Mouse (Mus musculus): Measurements from ENCODE around the gene Dync1h1. TPM values are rescaled to one million over a fixed set of nuclear protein-coding genes. Genes with fewer than 3 reads are reported as not detected.

Gene Dync1h1
- polyA plus RNA-seq, 1 experiment from 2014 or later: 56.9 TPM

GRCm38 (mm10) chr12:110573635-110574034, 27.6 kb upstream of the Dync1h1 start:
- H3K4me1 ChIP-seq: no peaks in the 10 kb centered on the region
- H3K9me3 ChIP-seq: no peaks in the 10 kb centered on the region
- H3K36me3 ChIP-seq: peaks cover 82% of the 10 kb centered on the region
- no peaks in the 10 kb centered on the region for H3K27me3 ChIP-seq
- ATAC-seq (ENCODE audit: insufficient number of reproducible peaks, insufficient read depth, low FRiP score, low TSS enrichment, low read depth): no peak
- H3K27ac ChIP-seq: no peak overlapping the region
- 81% methylated on average over 8 of the region's 8 CpGs for WGBS
- no peak overlapping the region for H3K4me2 ChIP-seq
- H3K9ac ChIP-seq: no peak overlapping the region
- H3K4me3 ChIP-seq: no peak overlapping the region

GRCm38 (mm10) chr12:110575926-110576325, 25.3 kb upstream of the Dync1h1 start:
- Histone ChIP-seq H3K4me3 (no peak overlapping the region), H3K4me2 (no peak overlapping the region), H3K9ac (no peak overlapping the region), H3K4me1 (no peaks in the 10 kb centered on the region), H3K36me3 (peaks cover 81% of the 10 kb centered on the region), H3K9me3 (no peaks in the 10 kb centered on the region), H3K27ac (no peak overlapping the region), H3K27me3 (no peaks in the 10 kb centered on the region)
- no peak for ATAC-seq (ENCODE audit: insufficient number of reproducible peaks, insufficient read depth, low FRiP score, low TSS enrichment, low read depth)
- 67% methylated on average over 4 of the region's 4 CpGs for WGBS

- Histone ChIP-seq H3K4me3 (no peak overlapping the region), H3K9ac (no peak overlapping the region), H3K36me3 (peaks cover 62% of the 10 kb centered on the region), H3K27me3 (no peaks in the 10 kb centered on the region), H3K9me3 (no peaks in the 10 kb centered on the region), H3K4me2 (no peak overlapping the region), H3K4me1 (no peaks in the 10 kb centered on the region), H3K27ac (no peak overlapping the region)
- no peak for ATAC-seq (ENCODE audit: insufficient number of reproducible peaks, insufficient read depth, low FRiP score, low TSS enrichment, low read depth)
- WGBS: 91% methylated on average over 9 of the region's 9 CpGs
Measured at GRCm38 (mm10) chr12:110578333-110578732, 22.9 kb upstream of the Dync1h1 start.

- Histone ChIP-seq H3K4me3 (no peak overlapping the region), H3K4me2 (no peak overlapping the region), H3K27me3 (no peaks in the 10 kb centered on the region), H3K9ac (no peak overlapping the region), H3K4me1 (peaks cover 15% of the 10 kb centered on the region), H3K9me3 (no peaks in the 10 kb centered on the region), H3K27ac (no peak overlapping the region), H3K36me3 (no peaks in the 10 kb centered on the region)
- no peak for ATAC-seq (ENCODE audit: insufficient number of reproducible peaks, insufficient read depth, low FRiP score, low TSS enrichment, low read depth)
- WGBS: 82% methylated on average over 6 of the region's 6 CpGs
Measured at GRCm38 (mm10) chr12:110588622-110589021, 12.6 kb upstream of the Dync1h1 start.

GRCm38 (mm10) chr12:110590804-110591259, 10.4 kb upstream of the Dync1h1 start:
- H3K4me2 ChIP-seq: peak overlapping the region; percentile 91
- no peak; the same call in 1 of the 2 replicates for ATAC-seq (ENCODE audit: insufficient number of reproducible peaks, insufficient read depth, low FRiP score, low TSS enrichment, low read depth)
- H3K9me3 ChIP-seq: no peaks in the 10 kb centered on the region
- peak overlapping the region; percentile 91 for H3K27ac ChIP-seq
- peaks cover 15% of the 10 kb centered on the region for H3K4me1 ChIP-seq
- peak overlapping the region; percentile 92 for H3K9ac ChIP-seq
- H3K36me3 ChIP-seq: no peaks in the 10 kb centered on the region
- H3K4me3 ChIP-seq: peak overlapping the region; percentile 68
- H3K27me3 ChIP-seq: no peaks in the 10 kb centered on the region
- WGBS: 2% methylated on average over 15 of the region's 15 CpGs

GRCm38 (mm10) chr12:110591260-110591883, 9.9 kb upstream of the Dync1h1 start:
- Histone ChIP-seq H3K27ac (peak overlapping the region; percentile 91), H3K4me3 (peak overlapping the region; percentile 68), H3K9me3 (no peaks in the 10 kb centered on the region), H3K27me3 (no peaks in the 10 kb centered on the region), H3K4me1 (peaks cover 15% of the 10 kb centered on the region), H3K4me2 (peak overlapping the region; percentile 91), H3K36me3 (no peaks in the 10 kb centered on the region), H3K9ac (peak overlapping the region; percentile 92)
- ATAC-seq (ENCODE audit: insufficient number of reproducible peaks, insufficient read depth, low FRiP score, low TSS enrichment, low read depth): peak; percentile 94
- under 1% methylated on average over 56 of the region's 56 CpGs for WGBS

- no peak for ATAC-seq (ENCODE audit: insufficient number of reproducible peaks, insufficient read depth, low FRiP score, low TSS enrichment, low read depth)
- H3K27ac ChIP-seq: no peak overlapping the region
- H3K9me3 ChIP-seq: no peaks in the 10 kb centered on the region
- no peaks in the 10 kb centered on the region for H3K36me3 ChIP-seq
- H3K9ac ChIP-seq: 0 out of 2 replicates have a peak overlapping the region, but pooled peaks have one; percentile 27
- WGBS: 10% methylated on average over 7 of the region's 7 CpGs
- no peaks in the 10 kb centered on the region for H3K27me3 ChIP-seq
- H3K4me3 ChIP-seq: no peak overlapping the region
- no peak overlapping the region for H3K4me2 ChIP-seq
- H3K4me1 ChIP-seq: peaks cover 18% of the 10 kb centered on the region
Measured at GRCm38 (mm10) chr12:110598527-110598926, 2.7 kb upstream of the Dync1h1 start.

- no peak for ATAC-seq (ENCODE audit: insufficient number of reproducible peaks, insufficient read depth, low FRiP score, low TSS enrichment, low read depth)
Measured at GRCm38 (mm10) chr12:110599791-110600190, 1.5 kb upstream of the Dync1h1 start.

GRCm38 (mm10) chr12:110600225-110600991, 844 bp upstream of the Dync1h1 start:
- ATAC-seq (ENCODE audit: insufficient number of reproducible peaks, insufficient read depth, low FRiP score, low TSS enrichment, low read depth): no peak
- Histone ChIP-seq H3K4me1 (peaks cover 24% of the 10 kb centered on the region), H3K27me3 (no peaks in the 10 kb centered on the region), H3K9ac (peak overlapping the region; percentile 99), H3K4me2 (peak overlapping the region; percentile 84), H3K27ac (no peak overlapping the region), H3K9me3 (no peaks in the 10 kb centered on the region), H3K4me3 (peak overlapping the region; percentile 97), H3K36me3 (no peaks in the 10 kb centered on the region)
- WGBS: 52% methylated on average over 13 of the region's 13 CpGs

More at GRCm38 (mm10) chr12:110599791-110600190, 1.5 kb upstream of the Dync1h1 start:
- H3K9me3 ChIP-seq: no peaks in the 10 kb centered on the region
- no peaks in the 10 kb centered on the region for H3K27me3 ChIP-seq
- H3K4me3 ChIP-seq: no peak overlapping the region
- H3K27ac ChIP-seq: no peak overlapping the region
- peaks cover 24% of the 10 kb centered on the region for H3K4me1 ChIP-seq
- 62% methylated on average over 4 of the region's 4 CpGs for WGBS
- no peak overlapping the region for H3K9ac ChIP-seq
- H3K4me2 ChIP-seq: no peak overlapping the region
- H3K36me3 ChIP-seq: no peaks in the 10 kb centered on the region

- Histone ChIP-seq H3K36me3 (peaks cover 8% of the 10 kb centered on the region), H3K9me3 (no peaks in the 10 kb centered on the region), H3K9ac (no peak overlapping the region), H3K4me1 (peaks cover 18% of the 10 kb centered on the region), H3K4me2 (no peak overlapping the region), H3K27ac (no peak overlapping the region), H3K27me3 (no peaks in the 10 kb centered on the region), H3K4me3 (no peak overlapping the region)
- WGBS: 85% methylated on average over 3 of the region's 3 CpGs
- no peak for ATAC-seq (ENCODE audit: insufficient number of reproducible peaks, insufficient read depth, low FRiP score, low TSS enrichment, low read depth)
Measured at GRCm38 (mm10) chr12:110606161-110606560, 4.9 kb downstream of the Dync1h1 start.

- Histone ChIP-seq H3K27ac (no peak overlapping the region), H3K4me1 (peaks cover 18% of the 10 kb centered on the region), H3K36me3 (peaks cover 9% of the 10 kb centered on the region), H3K4me3 (no peak overlapping the region), H3K27me3 (no peaks in the 10 kb centered on the region), H3K9ac (no peak overlapping the region), H3K4me2 (no peak overlapping the region), H3K9me3 (no peaks in the 10 kb centered on the region)
- WGBS: 90% methylated on average over 2 of the region's 2 CpGs
- no peak for ATAC-seq (ENCODE audit: insufficient number of reproducible peaks, insufficient read depth, low FRiP score, low TSS enrichment, low read depth)
Measured at GRCm38 (mm10) chr12:110606676-110607075, 5.4 kb downstream of the Dync1h1 start.

Measured in embryonic facial prominence, embryonic 13.5 days (tissue).